Mouse (Mus musculus) cerebellum, adult 11 months (tissue): ENCODE results near the gene Ppfia4.
A peak's percentile ranks its signal among the peaks of the same experiment; 100 is the strongest.

Experiments
- DNase-seq: peaks from one replicate; pipeline ENCODE4 v3.0.0; 2022

The Ppfia4 gene

GRCm38 (mm10) chr1:134336958-134337710, 4.4 kb upstream of the Ppfia4 start:
- DNase-seq: no peak

- peak; percentile 75 for DNase-seq
These were observed 3.4 kb upstream of the Ppfia4 start for GRCm38 (mm10) chr1:134335924-134336810.

DNA sequence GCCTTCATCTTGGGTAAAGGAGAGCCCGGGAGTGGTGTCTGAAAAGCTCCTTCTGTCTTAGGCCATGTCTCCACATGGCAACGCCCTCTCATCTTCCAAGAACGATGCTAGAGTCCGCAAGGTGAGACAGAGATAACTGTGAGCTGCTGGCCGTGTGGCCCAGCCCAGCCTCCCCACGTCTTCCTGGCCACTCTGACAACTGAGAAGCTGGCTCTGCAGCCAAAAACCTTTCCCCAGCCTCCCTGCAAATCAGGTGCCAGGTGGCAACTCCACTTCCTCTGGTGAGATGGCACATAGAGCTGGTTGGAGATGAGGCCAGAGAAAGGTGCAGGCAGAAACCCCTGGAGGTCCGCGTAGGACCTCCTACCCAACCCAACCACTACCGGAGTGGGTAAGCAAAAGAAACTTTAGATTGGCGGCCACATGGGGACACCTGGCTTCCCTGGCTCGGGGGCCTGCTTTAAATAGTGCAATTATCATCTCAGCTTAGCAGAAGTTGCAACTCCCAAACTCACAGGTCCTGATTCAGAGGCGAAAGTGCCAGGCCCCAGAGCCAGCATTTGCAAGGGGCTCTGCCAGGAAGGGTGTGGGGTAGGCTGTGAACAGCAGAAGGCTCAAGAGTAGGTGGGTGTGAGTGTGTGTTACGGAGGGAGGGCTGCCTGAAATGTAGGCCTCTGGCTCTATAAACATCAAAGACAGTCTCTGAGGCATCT, 2.6 kb upstream of the Ppfia4 start:
- DNase-seq: peak; percentile 88

DNA sequence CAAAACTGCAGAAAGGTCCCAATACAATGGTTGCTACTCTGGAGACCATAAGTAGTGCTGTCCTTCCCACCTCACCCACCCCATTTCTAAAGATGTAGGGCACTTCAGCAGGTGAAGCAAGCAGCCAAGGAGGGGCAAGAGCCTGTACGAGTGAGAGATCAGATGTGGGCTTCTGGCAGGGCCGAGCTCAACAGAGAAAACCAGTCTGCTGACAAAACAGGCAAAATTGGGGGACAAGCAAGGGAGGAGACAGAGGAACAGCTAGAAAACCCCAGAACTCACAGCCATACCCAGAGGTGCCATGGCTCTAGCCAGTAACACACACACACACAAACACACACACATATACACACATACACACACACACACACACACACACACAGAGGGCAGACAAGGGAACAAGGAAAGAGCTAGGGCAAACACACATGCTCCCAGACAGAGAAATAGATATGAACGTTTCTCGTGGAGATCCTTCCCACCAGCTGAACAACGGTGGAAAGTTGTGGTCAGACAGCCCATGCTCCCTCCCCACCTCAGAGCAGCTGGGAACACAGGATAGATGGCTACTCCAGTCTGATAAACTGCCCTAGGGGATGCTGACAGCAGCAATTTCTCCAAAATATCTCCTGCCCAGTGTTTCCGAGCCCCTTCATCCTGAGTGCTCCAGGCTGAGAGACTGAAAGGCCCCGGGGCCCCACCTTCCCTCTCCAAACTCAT, 1.5 kb upstream of the Ppfia4 start:
- DNase-seq: no peak

DNA sequence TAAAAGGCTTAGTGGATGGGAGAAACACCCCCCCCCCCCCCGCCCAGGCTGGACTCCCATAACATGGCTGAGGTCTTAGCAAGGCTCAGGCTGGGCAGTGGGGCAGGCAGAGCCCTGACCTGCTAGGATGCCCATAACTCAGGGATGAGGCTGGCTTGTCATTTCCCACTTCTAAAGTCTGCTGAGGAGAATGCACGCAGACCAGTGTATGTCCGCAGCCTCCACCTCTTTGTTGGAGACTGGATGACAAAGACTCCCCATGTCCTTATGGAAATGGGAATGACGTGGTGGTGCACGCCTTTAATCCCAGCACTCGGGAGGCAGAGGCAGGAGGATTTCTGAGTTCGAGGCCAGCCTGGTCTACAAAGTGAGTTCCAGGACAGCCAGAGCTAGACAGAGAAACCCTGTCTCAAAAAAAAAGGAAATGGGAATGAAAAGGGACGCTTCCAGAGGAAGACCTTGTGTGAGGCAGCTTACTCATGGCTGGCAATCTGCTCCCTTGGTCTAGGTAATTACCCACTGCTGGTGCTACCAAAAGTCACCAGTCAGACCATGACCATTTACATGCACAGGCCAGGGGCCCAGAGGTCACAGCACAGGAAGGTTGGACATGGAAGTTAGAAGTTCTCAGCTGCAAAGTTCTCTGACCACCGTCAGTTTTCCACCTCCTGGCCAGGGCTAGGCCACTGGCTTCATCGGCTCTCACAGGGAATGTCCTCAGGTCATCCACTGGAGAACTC, 813 bp upstream of the Ppfia4 start:
- DNase-seq: no peak

GRCm38 (mm10) chr1:134331879-134332635, 671 bp downstream of the Ppfia4 start:
- peak; percentile 83 for DNase-seq

DNA sequence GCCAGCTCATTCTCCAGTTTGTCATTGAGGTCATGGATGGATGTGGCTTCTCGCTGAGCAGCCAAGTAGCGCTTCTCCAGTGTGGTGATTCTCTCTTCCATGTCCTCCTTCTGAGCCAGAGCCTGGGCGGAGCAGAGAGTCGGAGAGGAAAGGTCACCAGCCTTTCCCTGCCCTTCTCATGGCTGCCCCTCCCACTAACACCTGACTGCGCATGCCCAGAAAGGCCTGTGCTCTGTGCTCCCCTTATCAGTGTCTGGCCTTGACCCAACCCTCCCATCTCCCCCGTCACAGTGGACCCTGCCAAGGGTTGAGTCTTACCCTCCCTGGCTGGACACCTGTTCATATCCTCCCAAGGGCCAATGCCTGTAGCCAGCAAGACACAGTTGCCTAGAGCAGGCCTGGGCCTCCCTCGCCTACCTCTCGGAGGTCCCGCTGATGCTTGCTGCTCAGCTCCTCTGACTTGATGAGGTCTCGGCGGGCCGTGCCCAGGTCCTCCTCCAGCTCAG, 5.8 kb downstream of the Ppfia4 start:
- no peak for DNase-seq

DNA sequence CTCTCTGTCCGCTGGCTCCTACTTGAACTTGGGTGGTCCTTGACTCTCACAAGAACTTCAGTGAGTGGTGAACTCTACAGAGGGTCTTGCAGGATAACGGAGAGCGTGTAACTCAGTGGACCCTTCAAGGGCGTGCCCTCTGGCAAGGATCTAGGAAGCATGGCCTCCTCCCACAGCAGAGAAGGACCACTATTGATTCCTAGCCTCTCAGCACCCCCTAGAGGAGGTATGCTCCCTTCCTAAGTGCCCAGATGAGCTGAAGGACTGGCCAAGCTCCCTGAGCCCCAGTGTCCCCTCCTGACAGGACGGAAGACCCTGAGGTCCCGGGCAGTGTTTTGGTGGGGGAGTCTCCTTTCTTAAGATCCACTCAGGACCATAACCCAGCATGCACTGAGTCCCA, 10.1 kb downstream of the Ppfia4 start:
- DNase-seq: no peak

- no peak for DNase-seq
These were observed 11.9 kb downstream of the Ppfia4 start for GRCm38 (mm10) chr1:134320691-134321301.

GRCm38 (mm10) chr1:134318261-134318660, 14.5 kb downstream of the Ppfia4 start:
- DNase-seq: no peak

- DNase-seq: no peak
These were observed 16.4 kb downstream of the Ppfia4 start for GRCm38 (mm10) chr1:134316361-134316760.

DNA sequence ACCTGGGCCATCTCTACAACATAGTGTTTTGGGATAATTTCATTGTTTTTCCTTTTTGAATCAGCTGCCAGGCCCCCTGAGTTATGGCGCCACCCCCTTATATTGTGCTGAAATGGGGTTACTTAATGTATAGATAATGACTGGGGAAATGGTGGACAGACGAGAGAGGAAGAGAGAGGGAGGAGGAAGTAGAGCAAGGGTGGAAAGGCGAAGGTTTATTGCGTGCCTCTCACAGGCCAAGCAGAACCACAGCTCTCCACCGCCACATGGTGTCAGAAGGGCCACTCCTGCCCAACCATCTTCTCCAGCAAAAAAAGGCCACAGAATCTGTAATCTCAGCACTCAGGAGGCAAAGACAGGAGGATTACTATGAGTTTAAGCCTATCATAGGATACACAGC, 17.5 kb downstream of the Ppfia4 start:
- DNase-seq: no peak

- no peak for DNase-seq
These were observed 21.0 kb downstream of the Ppfia4 start for GRCm38 (mm10) chr1:134311760-134312159.

DNA sequence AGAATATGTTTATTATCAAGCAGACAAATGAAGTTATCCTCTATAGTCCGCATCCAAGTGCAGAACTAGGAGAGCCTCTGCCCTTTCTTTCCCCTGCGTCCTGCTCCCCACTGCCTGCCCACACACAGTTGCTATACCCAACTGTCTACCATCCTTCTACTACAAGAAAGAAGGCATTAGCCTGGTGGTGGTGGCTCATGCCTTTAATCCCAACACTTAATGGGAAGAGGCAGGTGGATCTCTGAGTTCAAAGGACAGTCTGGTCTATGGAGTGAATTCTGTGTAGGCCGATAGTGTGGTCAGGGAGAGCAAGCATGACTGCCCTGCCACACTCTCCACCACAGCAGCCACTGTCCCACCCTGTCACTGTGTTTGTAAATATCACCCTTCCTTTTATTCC, 22.0 kb downstream of the Ppfia4 start:
- no peak for DNase-seq

DNA sequence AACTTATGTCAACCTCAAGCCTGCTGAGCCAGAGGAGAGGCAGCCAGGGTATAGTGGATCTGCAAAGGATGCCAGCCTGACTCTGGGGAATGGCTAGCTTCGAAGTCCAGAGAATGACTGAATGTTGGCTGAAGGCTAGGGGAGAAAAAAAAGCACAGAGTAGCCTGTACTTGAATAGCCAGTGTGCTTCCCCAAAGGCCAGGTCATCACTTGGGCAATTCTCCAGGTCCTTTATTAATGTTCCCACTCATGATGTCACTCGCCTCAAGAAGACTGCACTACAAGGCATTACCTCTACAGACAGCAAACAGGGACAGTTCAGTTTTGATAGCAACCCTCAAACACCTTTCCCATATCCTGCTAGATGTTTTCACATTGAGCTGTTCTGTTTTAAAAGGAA, 22.4 kb downstream of the Ppfia4 start:
- DNase-seq: no peak

DNA sequence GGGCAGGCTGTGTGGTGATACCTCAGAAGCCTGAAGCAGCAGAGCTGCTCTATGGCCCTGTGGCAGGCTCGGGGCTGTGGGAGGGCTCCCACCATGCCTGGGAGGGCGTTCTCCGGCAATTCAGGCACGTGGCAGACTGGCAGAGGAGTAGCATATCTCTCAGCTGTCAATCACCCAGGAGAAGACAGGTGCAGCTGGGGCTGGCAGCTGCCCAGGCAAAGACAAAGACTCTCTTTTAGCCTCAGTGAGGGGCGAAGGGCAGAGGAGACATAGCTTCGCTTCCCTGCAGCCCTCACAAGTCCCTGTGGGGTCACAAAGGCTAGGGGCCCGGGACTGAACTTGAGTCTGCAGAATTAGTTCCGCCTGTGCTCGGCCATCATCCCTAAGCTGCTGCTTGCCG, 25.3 kb downstream of the Ppfia4 start:
- no peak for DNase-seq

DNA sequence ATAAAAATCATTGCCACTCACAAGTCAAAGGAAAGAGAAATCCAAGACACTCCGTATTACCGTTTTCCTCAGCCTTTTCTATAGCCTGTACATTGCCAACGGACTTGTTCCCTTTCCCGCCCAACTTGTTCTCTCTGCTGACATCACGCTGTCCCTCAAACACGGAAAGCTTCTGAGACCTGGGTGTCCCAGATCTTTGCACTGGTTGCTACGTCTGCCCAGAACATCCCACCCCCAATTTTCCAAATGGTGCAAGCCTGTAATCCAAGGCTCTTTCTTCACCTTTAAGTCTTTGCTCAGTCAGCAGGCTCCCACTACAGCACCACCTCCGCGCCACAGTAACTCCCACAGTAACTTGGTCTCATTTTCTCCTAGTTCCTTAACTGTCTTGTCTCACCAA, 27.8 kb downstream of the Ppfia4 start:
- DNase-seq: no peak

DNA sequence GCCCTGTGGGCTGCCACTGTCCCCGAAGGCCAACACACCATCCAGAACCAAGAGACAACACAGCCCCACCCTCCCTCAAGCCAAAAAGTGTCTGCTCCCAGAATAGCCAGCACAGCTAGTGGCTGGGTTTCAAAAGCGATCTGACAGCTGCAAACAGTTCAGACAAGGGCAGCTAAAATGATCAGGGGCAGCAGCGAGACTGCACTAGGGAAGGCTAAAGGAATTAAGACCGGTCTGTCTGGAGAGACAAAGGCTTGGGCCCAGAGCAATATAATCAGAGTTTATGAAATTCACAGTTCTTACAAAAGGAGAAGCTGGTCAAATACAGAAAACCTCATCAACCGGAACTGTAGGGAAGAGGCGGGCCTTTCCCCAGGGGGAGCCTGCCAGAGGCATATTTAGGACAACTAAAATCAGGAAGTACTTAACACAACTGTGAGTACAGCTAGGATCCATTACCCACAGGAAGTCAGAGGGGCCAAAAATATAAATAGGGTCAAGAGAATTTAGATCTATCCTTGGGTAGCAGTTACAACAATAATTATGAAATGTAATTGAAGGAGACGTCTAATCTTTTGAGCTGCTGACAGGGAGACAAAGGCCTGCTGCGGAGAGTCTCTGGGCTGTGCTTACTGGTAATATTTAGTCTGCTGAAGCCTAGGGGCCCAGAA, 30.0 kb downstream of the Ppfia4 start:
- DNase-seq: no peak

GRCm38 (mm10) chr1:134298636-134299411, 33.9 kb downstream of the Ppfia4 start:
- peak; percentile 56 for DNase-seq
